Mouse (Mus musculus): ENCODE measurements around the gene Bicral.

Bicral gene

GRCm38 (mm10) chr17:46749282-46749681, 109.0 kb downstream of the Bicral start:
- no peak for DNase-seq
